Mouse (Mus musculus) midbrain, postnatal 0 days (tissue): ENCODE results near the gene Tjp2. TPM values are rescaled to one million over a fixed set of nuclear protein-coding genes. Genes with fewer than 3 reads are reported as not detected.

ENCODE experiments used
- ATAC-seq: fragments of 200-750 bp; cut with Nextera tagmentation; 2 replicates; pipeline ENCODE4 v1.8.0; 2017; ENCODE audit warnings: moderate number of reproducible peaks, mild to moderate bottlenecking, moderate TSS enrichment, moderate library complexity; ENCODE audit not compliant: low FRiP score
- DNase-seq: peaks from one replicate; pipeline ENCODE4 v3.0.0-alpha.2; 2015; ENCODE audit warnings: low spot score
- H3K27ac ChIP-seq: fragments of 300-500 bp; sonication (generic); 2 replicates; pipeline ENCODE4 v1.5.1; 2014; ENCODE audit warnings: low read depth, mild to moderate bottlenecking, low read length, mixed read lengths
- H3K27me3 ChIP-seq: fragments of 300-500 bp; sonication (generic); 2 replicates; pipeline ENCODE4 v1.6.1; 2014; ENCODE audit warnings: low read length, control low read depth, mixed read lengths; ENCODE audit not compliant: insufficient read depth
- H3K36me3 ChIP-seq: fragments of 300-500 bp; sonication (generic); 2 replicates; pipeline ENCODE4 v1.6.1; 2014; ENCODE audit warnings: low read length, control low read depth, mixed read lengths; ENCODE audit not compliant: insufficient read depth
- H3K4me1 ChIP-seq: fragments of 300-500 bp; sonication (generic); 2 replicates; pipeline ENCODE4 v1.6.1; 2014; ENCODE audit warnings: mild to moderate bottlenecking, control low read depth, antibody characterized with exemption, low read length, mixed read lengths; ENCODE audit not compliant: insufficient read depth
- H3K4me2 ChIP-seq: fragments of 300-500 bp; sonication (generic); 2 replicates; pipeline ENCODE4 v1.6.1; 2014; ENCODE audit warnings: low read depth, mild to moderate bottlenecking, low read length, mixed read lengths; ENCODE audit not compliant: poor library complexity, severe bottlenecking
- H3K4me3 ChIP-seq: fragments of 300-500 bp; sonication (generic); 2 replicates; pipeline ENCODE4 v1.5.1; 2014; ENCODE audit warnings: low read depth, mild to moderate bottlenecking, low read length, moderate library complexity
- H3K9ac ChIP-seq: fragments of 300-500 bp; sonication (generic); replicated peaks from 2 replicates; pipeline ENCODE4 v1.6.1; 2014; ENCODE audit warnings: mild to moderate bottlenecking, low read length, moderate library complexity, mixed read lengths; ENCODE audit not compliant: poor library complexity, severe bottlenecking
- H3K9me3 ChIP-seq: fragments of 300-500 bp; sonication (generic); 2 replicates; pipeline ENCODE4 v1.6.1; 2016; ENCODE audit warnings: low read length, control low read depth
- CTCF ChIP-seq: IDR thresholded peaks from 2 replicates; pipeline ENCODE4 v1.5.1; 2016; ENCODE audit warnings: antibody characterized with exemption, mild to moderate bottlenecking
- WGBS: fragments of 180-500 bp; shearing (Covaris S2); extraction: QIAGEN DNeasy Blood & Tissue Kit; methylation state at CpG from one replicate; pipeline ENCODE4 v1.1.7; 2014; 5-methylcytosine and 5-hydroxymethylcytosine counted together
- polyA plus RNA-seq: library from polyadenylated mRNA; unstranded; fragments of >200 nt; fragmentation: Nextera tagmentation; extraction: Ambion mirVana; gene quantifications from 2 replicates; pipeline ENCODE4 v1.2.1, GENCODE M21; 2015
- total RNA-seq: library from RNA; depleted of rRNA; stranded (reverse); fragments of >200 nt; gene quantifications from 2 replicates; pipeline ENCODE4 v1.2.3, GENCODE M21; 2014

Gene Tjp2
- total and polyA plus RNA-seq, 2 experiments from 2014 or later, result 11.2 to 18.7 TPM

DNA sequence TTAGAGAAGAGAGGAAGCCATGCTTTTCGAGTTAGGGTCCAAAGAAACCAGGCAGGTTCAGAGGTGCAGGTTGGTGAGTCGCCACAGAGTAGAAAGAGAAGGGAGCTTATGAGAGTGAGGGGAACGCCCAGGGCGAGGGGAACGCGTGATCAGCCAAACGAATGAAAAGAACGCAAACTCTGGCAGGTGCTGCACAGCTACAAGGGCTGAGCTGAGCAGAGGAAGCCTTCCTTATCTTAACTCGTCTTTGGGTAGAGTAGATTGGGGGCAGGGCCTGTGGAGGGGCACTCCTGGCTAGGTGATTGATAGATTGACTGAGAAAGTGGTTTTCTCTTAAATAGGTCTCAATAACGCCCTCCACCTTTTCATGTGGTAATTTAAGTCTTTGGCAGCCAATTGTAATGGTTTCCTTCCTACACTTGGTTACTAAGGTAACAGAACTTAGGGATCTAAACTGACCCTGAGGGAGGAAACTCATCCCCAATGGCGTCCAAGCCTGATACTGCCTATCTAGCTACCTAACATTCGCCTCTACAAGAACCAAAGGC lies 160.4 kb downstream of the Tjp2 start:
- DNase-seq, result no peak
- no peak overlapping the region for H3K4me2 ChIP-seq
- H3K4me1 ChIP-seq, result no peaks in the 10 kb centered on the region
- no peak overlapping the region for H3K9ac ChIP-seq
- H3K27me3 ChIP-seq, result no peaks in the 10 kb centered on the region
- H3K36me3 ChIP-seq, result no peaks in the 10 kb centered on the region
- no peak for TF ChIP-seq CTCF
- H3K4me3 ChIP-seq, result no peak overlapping the region
- no peak for ATAC-seq
- H3K27ac ChIP-seq, result no peak overlapping the region
- 52% methylated on average over 12 of the region's 12 CpGs for WGBS
- no peaks in the 10 kb centered on the region for H3K9me3 ChIP-seq

DNA sequence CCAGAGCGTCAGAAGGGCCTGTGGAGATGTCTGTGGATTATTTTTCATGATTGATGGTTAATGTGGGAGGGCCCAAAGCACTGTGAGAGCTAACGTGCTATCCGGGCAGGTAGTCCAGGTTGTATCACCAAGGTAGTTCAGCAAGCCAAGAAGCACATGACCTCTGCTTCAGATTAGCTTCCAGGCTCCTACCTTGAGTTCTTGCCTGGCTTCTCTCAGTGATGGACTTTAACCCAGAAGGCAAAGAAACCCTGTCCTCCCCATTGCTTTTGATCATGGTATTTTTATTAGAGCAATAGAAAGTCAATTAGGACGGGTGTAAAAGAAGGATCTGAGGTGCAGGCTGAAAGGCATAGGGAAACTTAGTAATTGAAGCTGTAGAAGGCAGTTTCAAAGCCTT lies 161.2 kb downstream of the Tjp2 start:
- DNase-seq (no peak), ATAC-seq (no peak)
- Histone ChIP-seq H3K9ac (no peak overlapping the region), H3K4me2 (no peak overlapping the region), H3K27ac (no peak overlapping the region), H3K4me1 (no peaks in the 10 kb centered on the region), H3K9me3 (no peaks in the 10 kb centered on the region), H3K36me3 (no peaks in the 10 kb centered on the region), H3K27me3 (no peaks in the 10 kb centered on the region), H3K4me3 (no peak overlapping the region)
- WGBS, result 94% methylated on average over 4 of the region's 4 CpGs
- TF ChIP-seq CTCF, result no peak

DNA sequence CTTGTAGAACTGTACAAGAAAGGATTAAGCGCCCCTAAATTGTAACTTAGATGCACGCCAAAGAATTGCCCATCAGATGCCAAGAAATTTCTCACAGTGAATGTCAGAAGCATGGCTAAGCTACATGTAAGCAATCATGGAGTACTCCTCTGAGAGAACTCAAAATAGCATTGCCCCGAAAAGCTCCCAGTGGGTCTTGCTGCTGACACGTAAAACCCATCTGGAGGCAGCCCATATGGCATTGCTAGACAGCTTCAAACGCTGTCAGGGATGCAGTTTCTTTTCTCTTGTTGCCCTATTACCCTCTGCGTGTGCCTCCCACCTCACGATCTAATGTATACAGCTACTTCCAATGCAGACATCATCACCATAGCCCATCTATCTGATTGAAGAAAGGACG lies 166.0 kb downstream of the Tjp2 start:
- Histone ChIP-seq H3K27ac (no peak overlapping the region), H3K4me2 (no peak overlapping the region), H3K9me3 (0 out of 2 replicates have a peak, but pooled peaks cover 3% of the 10 kb centered on the region), H3K36me3 (no peaks in the 10 kb centered on the region), H3K9ac (no peak overlapping the region), H3K4me3 (no peak overlapping the region), H3K27me3 (no peaks in the 10 kb centered on the region), H3K4me1 (no peaks in the 10 kb centered on the region)
- no peak for TF ChIP-seq CTCF
- peak; percentile 8 for DNase-seq
- ATAC-seq, result no peak
- 82% methylated on average over 8 of the region's 8 CpGs for WGBS

DNA sequence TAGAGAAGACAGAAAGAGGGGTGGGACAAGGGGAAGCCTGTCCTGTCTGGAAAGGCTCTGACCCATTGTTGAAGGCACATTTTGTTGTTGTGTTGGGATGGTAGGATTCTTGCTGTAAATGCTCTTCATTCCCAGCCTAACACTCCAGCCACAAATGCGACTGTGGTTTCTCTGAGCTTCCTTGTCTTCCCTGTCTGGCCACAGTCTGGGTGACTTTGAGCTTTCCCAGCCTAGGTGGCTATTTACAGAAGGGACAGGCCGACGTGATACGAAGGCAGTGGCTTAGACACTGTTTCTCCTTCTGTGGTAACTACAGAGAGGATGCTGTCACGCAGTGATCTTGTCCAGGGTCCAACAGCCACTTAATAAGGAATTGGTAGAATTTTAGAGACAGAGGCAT lies 166.8 kb downstream of the Tjp2 start:
- ATAC-seq, result no peak
- H3K4me1 ChIP-seq, result no peaks in the 10 kb centered on the region
- no peak overlapping the region for H3K27ac ChIP-seq
- H3K27me3 ChIP-seq, result no peaks in the 10 kb centered on the region
- no peak for TF ChIP-seq CTCF
- 92% methylated on average over 5 of the region's 5 CpGs for WGBS
- DNase-seq, result no peak
- H3K4me2 ChIP-seq, result no peak overlapping the region
- no peaks in the 10 kb centered on the region for H3K36me3 ChIP-seq
- 0 out of 2 replicates have a peak, but pooled peaks cover 3% of the 10 kb centered on the region for H3K9me3 ChIP-seq
- no peak overlapping the region for H3K9ac ChIP-seq
- no peak overlapping the region for H3K4me3 ChIP-seq

DNA sequence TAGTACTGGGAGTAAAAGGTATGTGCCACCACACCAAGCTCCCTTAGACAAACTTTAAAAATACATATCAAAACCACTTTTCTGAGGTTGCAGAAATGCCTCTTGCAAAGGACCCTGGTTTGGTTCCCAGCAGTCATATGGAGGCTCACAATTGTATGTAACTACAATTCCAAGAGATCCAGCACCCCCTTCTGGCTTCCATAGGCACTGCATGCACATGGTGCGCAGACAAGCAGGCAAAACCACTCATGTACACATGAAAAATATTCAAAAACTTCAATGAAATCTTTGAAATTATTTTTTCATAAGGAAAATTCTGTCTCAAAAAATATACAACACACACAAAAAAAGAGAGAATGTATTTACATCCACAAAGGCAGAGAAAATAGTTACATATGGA lies 167.9 kb downstream of the Tjp2 start:
- H3K9me3 ChIP-seq, result 0 out of 2 replicates have a peak, but pooled peaks cover 3% of the 10 kb centered on the region
- no peak overlapping the region for H3K27ac ChIP-seq
- H3K9ac ChIP-seq, result no peak overlapping the region
- ATAC-seq, result no peak
- no peaks in the 10 kb centered on the region for H3K27me3 ChIP-seq
- no peak overlapping the region for H3K4me2 ChIP-seq
- TF ChIP-seq CTCF, result no peak
- 100% methylated on average over 1 of the region's 1 CpGs for WGBS
- H3K4me3 ChIP-seq, result no peak overlapping the region
- no peaks in the 10 kb centered on the region for H3K4me1 ChIP-seq
- DNase-seq, result no peak
- H3K36me3 ChIP-seq, result no peaks in the 10 kb centered on the region

DNA sequence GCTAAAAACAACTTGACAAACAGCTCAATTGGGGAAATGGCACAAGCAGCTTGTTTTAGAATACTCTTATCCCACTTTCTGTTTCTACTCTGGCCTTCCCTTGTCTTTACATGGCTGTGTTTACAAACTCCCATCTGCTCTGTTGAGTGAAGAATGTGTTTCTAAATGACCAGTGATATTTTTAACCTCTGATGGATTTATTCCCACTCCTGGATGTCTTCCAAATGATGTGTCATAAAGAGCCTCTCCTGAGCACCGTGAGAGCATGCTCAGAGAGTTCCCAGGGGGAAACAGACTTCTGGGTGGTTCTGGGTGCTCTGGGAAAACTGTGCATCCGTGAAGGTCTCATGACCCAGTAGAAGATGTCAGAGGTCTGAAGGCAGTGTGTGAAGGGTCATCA lies 169.9 kb downstream of the Tjp2 start:
- Histone ChIP-seq H3K9me3 (0 out of 2 replicates have a peak, but pooled peaks cover 3% of the 10 kb centered on the region), H3K27me3 (no peaks in the 10 kb centered on the region), H3K9ac (no peak overlapping the region), H3K4me1 (no peaks in the 10 kb centered on the region), H3K4me2 (no peak overlapping the region), H3K36me3 (no peaks in the 10 kb centered on the region), H3K27ac (no peak overlapping the region), H3K4me3 (no peak overlapping the region)
- ATAC-seq, result no peak
- 69% methylated on average over 2 of the region's 2 CpGs for WGBS
- DNase-seq, result no peak
- TF ChIP-seq CTCF, result no peak
